Mouse (Mus musculus) kidney, postnatal 0 days (tissue): ENCODE measurements around the gene Tap2. TPM values are rescaled to one million over a fixed set of nuclear protein-coding genes. Genes with fewer than 3 reads are reported as not detected.

Experiments used
- ATAC-seq: fragments of 200-750 bp; cut with Nextera tagmentation; replicated peaks from 2 replicates; pipeline ENCODE4 v1.8.0; 2017; ENCODE audit warnings: low read depth, moderate number of reproducible peaks, moderate TSS enrichment, moderate library complexity; ENCODE audit not compliant: low FRiP score
- DNase-seq: peaks from one replicate; pipeline ENCODE4 v3.0.0-alpha.2; 2016; ENCODE audit warnings: low spot score
- H3K27ac ChIP-seq: fragments of 300-500 bp; sonication (generic); 2 replicates; pipeline ENCODE4 v1.5.1; 2014; ENCODE audit warnings: mild to moderate bottlenecking
- H3K27me3 ChIP-seq: fragments of 300-500 bp; sonication (generic); 2 replicates; pipeline ENCODE4 v1.6.1; 2014; ENCODE audit warnings: low read length, mixed read lengths; ENCODE audit not compliant: insufficient read depth
- H3K36me3 ChIP-seq: fragments of 300-500 bp; sonication (generic); 2 replicates; pipeline ENCODE4 v1.6.1; 2014; ENCODE audit warnings: low read length, mixed read lengths; ENCODE audit not compliant: insufficient read depth
- H3K4me1 ChIP-seq: fragments of 300-500 bp; sonication (generic); replicated peaks from 2 replicates; pipeline ENCODE4 v1.6.1; 2014; ENCODE audit warnings: antibody characterized with exemption, low read length, mixed read lengths; ENCODE audit not compliant: insufficient read depth
- H3K4me2 ChIP-seq: fragments of 300-500 bp; sonication (generic); 2 replicates; pipeline ENCODE4 v1.6.1; 2014; ENCODE audit warnings: mild to moderate bottlenecking, low read length, moderate library complexity, mixed read lengths
- H3K4me3 ChIP-seq: fragments of 300-500 bp; sonication (generic); replicated peaks from 2 replicates; pipeline ENCODE4 v1.5.1; 2014; ENCODE audit warnings: low read depth, low read length
- H3K9ac ChIP-seq: fragments of 300-500 bp; sonication (generic); 2 replicates; pipeline ENCODE4 v1.6.1; 2014; ENCODE audit warnings: low read depth, low read length
- H3K9me3 ChIP-seq: fragments of 300-500 bp; sonication (generic); replicated peaks from 2 replicates; pipeline ENCODE4 v1.6.1; 2016; ENCODE audit warnings: low read length, inconsistent platforms, mixed read lengths
- CTCF ChIP-seq: IDR thresholded peaks from 2 replicates; pipeline ENCODE4 v1.5.1; 2016; ENCODE audit warnings: antibody characterized with exemption, low read depth, mild to moderate bottlenecking, moderate library complexity
- WGBS: fragments of 180-500 bp; shearing (Covaris S2); extraction: QIAGEN DNeasy Blood & Tissue Kit; methylation state at CpG from one replicate; pipeline ENCODE4 v1.1.7; 2014; 5-methylcytosine and 5-hydroxymethylcytosine counted together
- polyA plus RNA-seq: library from polyadenylated mRNA; unstranded; fragments of >200 nt; fragmentation: Nextera tagmentation; extraction: Ambion mirVana; gene quantifications from 2 replicates; pipeline ENCODE4 v1.2.1, GENCODE M21; 2015

Tap2 gene
- polyA plus RNA-seq, 1 experiment from 2014 or later: 8.8 TPM

DNA sequence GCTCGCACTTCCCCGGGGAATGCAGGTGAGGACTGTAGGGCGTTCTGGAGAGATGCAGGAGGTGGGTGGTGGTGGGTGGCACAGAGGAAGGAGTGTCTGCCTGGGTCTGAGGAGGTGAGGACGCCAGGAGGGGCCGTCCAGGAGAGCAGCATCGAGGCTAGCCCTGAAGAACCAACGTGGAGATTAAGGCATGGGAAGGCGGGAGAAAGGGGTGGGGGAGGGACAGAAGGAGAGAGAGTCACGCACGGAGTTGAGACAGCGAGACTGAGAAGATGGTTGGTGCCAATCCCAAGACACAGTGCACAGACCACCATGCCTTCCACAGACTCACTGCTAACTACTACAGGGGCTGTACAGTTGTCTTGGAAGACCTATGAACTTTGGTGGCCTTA, 4.8 kb upstream of the Tap2 start:
- H3K27ac ChIP-seq: no peak overlapping the region
- ATAC-seq (no peak), DNase-seq (no peak)
- H3K27me3 ChIP-seq: peaks cover 13% of the 10 kb centered on the region
- peak overlapping the region; percentile 49 for H3K9ac ChIP-seq
- H3K9me3 ChIP-seq: no peaks in the 10 kb centered on the region
- H3K36me3 ChIP-seq: 0 out of 2 replicates have a peak, but pooled peaks cover 4% of the 10 kb centered on the region
- H3K4me1 ChIP-seq: no peaks in the 10 kb centered on the region
- WGBS: 13% methylated on average over 11 of the region's 11 CpGs
- no peak for TF ChIP-seq CTCF
- H3K4me3 ChIP-seq: peak overlapping the region; percentile 57
- H3K4me2 ChIP-seq: peak overlapping the region; percentile 78

DNA sequence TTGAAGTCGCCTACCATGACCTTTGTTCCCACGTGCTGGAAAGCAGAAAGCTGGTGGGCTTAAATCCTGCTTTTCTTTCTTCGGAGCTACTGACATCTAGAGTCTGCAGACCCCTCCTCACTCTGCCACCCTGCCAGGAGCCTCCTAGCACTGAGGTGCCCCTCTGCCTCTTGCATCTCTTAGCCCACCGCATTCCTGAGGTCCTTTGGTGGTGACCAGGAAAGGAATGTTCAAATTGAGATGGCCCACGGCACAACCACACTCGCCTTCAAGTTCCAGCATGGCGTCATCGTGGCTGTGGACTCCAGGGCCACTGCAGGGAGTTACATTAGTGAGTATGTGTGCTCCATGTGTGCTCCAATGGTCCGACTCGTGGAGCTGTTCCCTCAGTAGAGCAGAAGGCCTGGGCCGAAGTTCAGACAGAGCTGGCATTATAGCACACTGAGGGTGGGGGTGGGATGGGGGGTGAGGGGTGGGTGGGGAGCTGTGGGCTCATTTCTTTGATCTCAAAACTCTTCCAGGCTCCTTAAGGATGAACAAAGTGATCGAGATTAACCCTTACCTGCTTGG, 4.2 kb upstream of the Tap2 start:
- Histone ChIP-seq H3K27ac (no peak overlapping the region), H3K27me3 (peaks cover 8% of the 10 kb centered on the region), H3K4me1 (no peaks in the 10 kb centered on the region), H3K9ac (no peak overlapping the region), H3K4me3 (no peak overlapping the region), H3K4me2 (peak overlapping the region; percentile 78; the same call in 1 of the 2 replicates), H3K36me3 (0 out of 2 replicates have a peak, but pooled peaks cover 4% of the 10 kb centered on the region), H3K9me3 (no peaks in the 10 kb centered on the region)
- no peak for TF ChIP-seq CTCF
- WGBS: 70% methylated on average over 12 of the region's 12 CpGs
- DNase-seq (no peak), ATAC-seq (no peak)

DNA sequence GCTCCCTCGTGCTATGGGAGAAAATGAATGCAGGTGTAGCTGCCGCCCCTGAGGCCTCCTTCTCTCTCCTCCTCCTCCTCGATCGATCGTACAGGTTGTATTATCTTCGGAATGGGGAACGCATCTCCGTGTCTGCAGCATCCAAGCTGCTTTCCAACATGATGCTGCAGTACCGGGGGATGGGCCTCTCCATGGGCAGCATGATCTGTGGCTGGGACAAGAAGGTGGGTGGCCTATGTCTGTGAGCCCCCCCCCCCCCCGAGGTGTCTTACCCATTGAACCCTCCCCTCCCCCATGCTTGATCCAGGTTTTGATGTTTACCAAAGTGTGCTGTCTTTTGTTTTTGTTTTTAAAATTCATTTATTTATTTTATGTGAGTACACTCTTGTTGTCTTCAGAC, 3.3 kb upstream of the Tap2 start:
- Histone ChIP-seq H3K36me3 (no peaks in the 10 kb centered on the region), H3K4me2 (no peak overlapping the region), H3K9ac (no peak overlapping the region), H3K27ac (no peak overlapping the region), H3K4me3 (no peak overlapping the region), H3K4me1 (no peaks in the 10 kb centered on the region; the same call in 1 of the 2 replicates), H3K9me3 (no peaks in the 10 kb centered on the region), H3K27me3 (peaks cover 8% of the 10 kb centered on the region)
- TF ChIP-seq CTCF: no peak
- ATAC-seq: no peak
- 88% methylated on average over 10 of the region's 10 CpGs for WGBS
- no peak for DNase-seq

DNA sequence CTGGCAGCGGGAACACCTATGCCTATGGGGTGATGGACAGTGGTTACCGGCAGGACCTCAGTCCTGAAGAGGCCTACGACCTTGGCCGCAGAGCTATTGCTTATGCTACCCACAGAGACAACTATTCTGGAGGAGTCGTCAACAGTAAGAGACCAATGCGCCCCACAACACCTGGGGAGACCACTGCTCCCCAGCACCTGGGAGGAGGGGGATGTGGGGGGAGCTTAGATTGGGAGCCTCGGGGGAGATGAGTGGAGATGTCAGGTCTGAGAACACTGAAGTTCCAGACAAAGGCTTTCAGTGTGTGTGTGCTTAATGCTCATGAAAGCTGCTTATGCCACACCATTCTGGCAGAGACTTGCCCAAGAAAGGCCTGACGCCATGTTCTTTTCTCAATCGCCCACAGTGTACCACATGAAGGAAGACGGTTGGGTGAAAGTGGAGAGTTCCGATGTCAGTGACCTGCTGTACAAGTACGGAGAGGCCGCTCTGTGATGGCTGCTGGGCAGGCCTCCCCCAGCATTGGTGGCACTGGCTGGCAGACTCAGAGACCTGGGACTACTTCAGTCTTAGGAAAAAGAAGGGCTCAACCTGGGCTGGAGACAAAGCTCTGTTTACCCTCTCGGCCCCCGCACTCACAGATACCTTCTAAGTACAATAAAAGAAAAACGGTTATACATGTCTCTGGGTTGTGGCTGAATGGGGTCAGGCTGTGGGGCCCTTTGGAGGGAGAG, 2.4 kb upstream of the Tap2 start:
- Histone ChIP-seq H3K4me1 (no peaks in the 10 kb centered on the region; the same call in 1 of the 2 replicates), H3K27ac (no peak overlapping the region), H3K4me3 (no peak overlapping the region), H3K9ac (no peak overlapping the region), H3K9me3 (no peaks in the 10 kb centered on the region), H3K36me3 (no peaks in the 10 kb centered on the region), H3K27me3 (peaks cover 8% of the 10 kb centered on the region), H3K4me2 (no peak overlapping the region)
- DNase-seq: no peak
- no peak for TF ChIP-seq CTCF
- 86% methylated on average over 16 of the region's 16 CpGs for whole genome bisulfite sequencing
- no peak for ATAC-seq

DNA sequence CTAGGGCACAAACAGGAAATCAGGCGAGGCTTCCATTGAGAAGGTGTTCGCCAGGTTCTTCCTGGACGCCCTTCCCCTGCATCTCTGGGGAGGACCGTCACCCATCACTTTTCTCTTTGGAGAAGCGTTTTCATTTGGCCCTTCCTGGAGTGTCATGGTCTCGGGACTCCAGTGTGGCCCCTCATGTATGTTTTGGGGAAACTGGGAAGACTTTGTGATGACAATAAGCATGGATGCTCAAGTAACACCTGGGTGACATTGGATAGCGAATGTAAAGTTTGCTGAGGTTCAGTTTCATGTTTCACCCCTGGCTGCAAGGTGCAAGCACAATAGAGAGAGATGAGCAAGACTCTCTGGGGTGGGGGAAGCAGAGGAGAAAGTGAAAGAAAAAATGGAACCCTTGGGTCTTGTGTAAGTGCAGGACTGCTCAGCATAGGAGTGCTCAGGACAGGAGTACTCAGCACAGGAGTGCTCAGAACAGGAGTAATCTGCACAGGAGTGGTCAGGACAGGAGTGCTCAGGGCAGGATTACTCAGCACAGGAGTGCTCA, 1.7 kb upstream of the Tap2 start:
- H3K4me3 ChIP-seq: no peak overlapping the region
- ATAC-seq (no peak), DNase-seq (no peak)
- H3K9ac ChIP-seq: no peak overlapping the region
- H3K4me2 ChIP-seq: no peak overlapping the region
- no peak overlapping the region for H3K27ac ChIP-seq
- H3K27me3 ChIP-seq: peaks cover 2% of the 10 kb centered on the region
- no peaks in the 10 kb centered on the region for H3K36me3 ChIP-seq
- H3K9me3 ChIP-seq: no peaks in the 10 kb centered on the region
- no peak for TF ChIP-seq CTCF
- H3K4me1 ChIP-seq: no peaks in the 10 kb centered on the region; the same call in 1 of the 2 replicates
- 66% methylated on average over 7 of the region's 7 CpGs for WGBS

DNA sequence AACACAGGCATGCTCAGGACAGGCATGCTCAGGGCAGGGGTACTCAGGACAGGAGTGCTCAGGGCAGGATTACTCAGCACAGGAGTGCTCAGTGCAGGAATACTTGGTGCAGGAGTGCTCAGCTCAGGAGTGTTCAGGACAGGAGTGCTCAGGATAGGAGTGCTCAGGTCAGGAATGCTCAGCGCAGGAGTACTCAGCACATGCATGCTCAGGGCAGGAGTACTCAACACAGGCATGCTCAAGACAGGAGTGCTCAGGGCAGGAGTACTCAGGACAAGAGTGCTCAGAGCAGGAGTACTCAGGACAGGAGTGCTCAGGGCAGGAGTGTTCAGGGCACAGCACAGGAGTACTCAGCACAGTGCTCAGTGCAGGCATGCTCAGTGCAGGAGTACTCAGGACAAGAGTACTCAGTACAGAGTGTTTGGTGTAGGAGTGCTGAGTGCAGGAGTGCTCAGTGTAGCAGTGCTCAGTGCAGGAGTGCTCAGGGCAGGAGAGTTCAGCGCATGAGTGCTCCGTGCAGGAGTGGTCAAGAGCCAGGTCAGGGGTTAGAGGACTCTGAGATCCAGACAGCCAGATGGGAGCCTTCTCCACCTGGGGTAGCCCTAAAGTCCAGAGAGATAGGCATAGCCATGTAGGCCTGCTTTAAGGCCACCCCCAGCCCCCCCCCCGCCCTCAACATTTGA, 426 bp upstream of the Tap2 start:
- Histone ChIP-seq H3K4me1 (no peaks in the 10 kb centered on the region; the same call in 1 of the 2 replicates), H3K36me3 (no peaks in the 10 kb centered on the region), H3K27ac (no peak overlapping the region), H3K4me3 (no peak overlapping the region), H3K4me2 (no peak overlapping the region), H3K9me3 (no peaks in the 10 kb centered on the region), H3K27me3 (no peaks in the 10 kb centered on the region; the same call in 1 of the 2 replicates), H3K9ac (no peak overlapping the region)
- TF ChIP-seq CTCF: no peak
- WGBS: 80% methylated on average over 4 of the region's 4 CpGs
- ATAC-seq (no peak; the same call in 1 of the 2 replicates), DNase-seq (no peak)
